Mouse (Mus musculus): ENCODE measurements at regions not wholly inside any gene's neighbourhood (a gene's known extent, or its start where the extent isn't known, plus 50 kb on each side); places are given as distances from the start of the nearest gene placed in this dataset.

DNA sequence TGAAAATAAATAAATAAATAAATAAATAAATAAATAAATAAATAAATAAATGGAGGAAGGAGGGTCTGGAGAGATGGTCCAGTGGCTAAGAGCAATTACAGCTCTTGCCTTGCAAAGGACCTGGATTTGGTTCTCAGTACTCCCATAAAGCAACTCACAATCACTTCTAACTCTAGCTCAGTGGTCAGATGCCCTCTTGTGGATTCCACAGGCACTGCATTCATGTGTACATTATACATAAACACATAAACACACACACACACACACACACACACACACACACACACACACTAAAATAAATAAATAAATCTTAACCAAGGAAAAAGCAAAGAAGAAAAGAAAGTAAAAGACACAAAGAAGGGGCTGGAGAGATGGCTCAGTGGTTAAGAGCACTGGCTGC lies 74.2 kb upstream of the Dhx40 start:
- no peak for DNase-seq

GRCm38 (mm10) chr11:86879356-86879905 lies 71.9 kb upstream of the Dhx40 start:
- no peak for DNase-seq

- no peak for DNase-seq
Measured at GRCm38 (mm10) chr11:86878327-86879065, 71.0 kb upstream of the Dhx40 start.

DNA sequence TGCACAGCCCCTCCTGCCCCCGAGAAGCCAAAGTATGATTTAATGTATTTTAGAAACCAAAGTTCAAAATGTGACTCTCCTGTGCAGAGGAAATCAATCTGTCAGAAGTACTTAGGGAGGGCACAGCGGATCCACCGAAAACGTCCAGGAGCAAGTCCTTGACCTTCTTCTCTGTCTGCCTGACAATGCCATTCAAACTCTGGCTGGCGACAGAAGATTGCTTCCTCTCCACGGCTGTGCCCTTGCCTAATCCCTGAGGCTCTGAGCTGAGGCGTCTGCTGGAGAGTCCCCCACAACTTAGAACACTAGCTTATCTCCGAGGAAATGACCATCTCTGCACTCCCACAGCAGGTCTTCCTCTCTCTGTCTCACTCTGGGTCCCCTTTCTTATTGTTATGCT lies 69.0 kb upstream of the Dhx40 start:
- DNase-seq, result no peak

GRCm38 (mm10) chr11:86875738-86876137 lies 68.2 kb upstream of the Dhx40 start:
- DNase-seq, result no peak

DNA sequence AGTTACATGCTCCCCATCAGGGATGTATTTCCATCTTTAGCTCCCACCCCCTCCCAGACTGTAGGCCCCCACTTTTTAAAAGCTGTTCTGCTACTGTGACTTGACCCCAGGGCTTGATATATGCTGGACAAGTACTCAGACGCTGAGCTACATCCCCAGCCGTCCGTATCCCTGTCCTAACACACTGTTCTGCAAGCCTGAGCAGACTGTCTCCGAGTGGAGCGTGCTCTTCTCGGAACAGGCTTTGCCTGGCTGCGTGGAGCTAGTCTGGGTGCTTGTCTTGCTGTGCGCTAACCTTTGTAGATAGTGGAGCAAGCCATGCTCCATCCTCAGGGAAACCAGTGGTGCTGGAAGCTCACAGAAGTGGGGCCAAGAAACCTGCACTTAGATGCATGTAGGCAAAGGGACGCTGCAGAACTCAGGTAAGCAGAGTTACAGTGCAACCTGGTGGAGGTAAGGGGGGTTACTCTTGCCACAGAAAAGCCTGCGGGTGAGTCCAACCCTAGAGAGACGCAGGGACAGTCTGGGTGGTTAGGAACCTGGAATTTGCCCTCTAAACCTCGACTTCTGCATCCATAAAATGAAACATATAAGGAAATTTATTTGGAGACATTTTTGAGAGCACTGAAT lies 67.2 kb upstream of the Dhx40 start:
- peak; percentile 58 to 62 for DNase-seq

- no peak for DNase-seq
Measured at GRCm38 (mm10) chr11:86873406-86873700, 65.8 kb upstream of the Dhx40 start.

- no peak for DNase-seq
Measured at GRCm38 (mm10) chr11:86872537-86873405, 65.2 kb upstream of the Dhx40 start.

DNA sequence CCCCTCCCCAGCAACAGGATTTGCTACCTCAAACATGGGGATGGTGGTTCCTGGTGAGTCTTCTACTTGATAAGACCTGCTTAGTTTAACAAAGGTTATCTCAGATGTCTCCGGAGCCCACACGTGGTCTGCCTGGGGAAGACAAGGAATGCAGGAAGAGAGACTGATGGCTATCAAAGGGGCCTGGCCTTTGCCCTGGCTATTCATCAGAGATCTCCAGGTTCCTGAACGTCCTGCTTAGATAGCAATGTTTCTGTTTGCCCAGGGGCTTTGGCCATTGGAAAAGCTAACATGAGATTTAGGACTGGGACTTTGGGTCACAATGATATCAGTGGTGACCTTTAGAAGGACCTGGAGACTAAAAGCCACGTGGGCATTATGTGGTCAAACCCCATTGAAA lies 64.2 kb upstream of the Dhx40 start:
- DNase-seq, result no peak

DNA sequence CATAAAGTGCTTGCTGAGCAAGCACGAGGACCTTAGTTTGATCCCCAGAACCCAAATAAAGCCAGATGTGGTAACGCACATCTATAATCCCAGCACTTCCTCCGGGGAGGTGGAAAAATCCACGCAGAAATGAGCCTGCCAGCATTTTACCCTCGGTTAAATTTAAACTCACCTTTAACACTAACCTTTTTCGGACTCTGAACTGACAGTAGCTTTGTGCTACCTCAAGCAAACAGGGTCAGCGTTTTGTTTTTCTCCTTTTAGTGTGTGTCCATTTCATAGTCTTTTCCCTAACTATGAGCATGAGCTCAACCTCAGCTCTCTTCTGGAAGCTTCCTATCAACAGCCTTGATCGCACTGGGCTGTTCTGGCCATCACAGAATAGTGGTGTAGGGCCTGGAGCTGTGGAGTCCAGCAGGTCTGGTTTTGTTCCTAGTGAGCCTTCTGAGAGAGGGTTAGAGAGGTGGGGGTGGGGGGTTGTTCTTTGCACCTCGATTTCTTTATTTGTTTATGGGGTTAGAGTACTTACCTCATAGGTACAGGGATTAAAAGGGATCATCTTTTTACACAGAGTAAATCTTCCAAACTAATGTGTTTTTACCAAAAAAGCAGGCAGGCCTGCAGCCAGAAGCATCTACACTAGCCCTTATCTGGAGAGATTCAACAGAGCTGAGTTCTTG lies 63.1 kb upstream of the Dhx40 start:
- DNase-seq, result no peak

GRCm38 (mm10) chr11:86866931-86867330 lies 59.4 kb upstream of the Dhx40 start:
- DNase-seq, result no peak

DNA sequence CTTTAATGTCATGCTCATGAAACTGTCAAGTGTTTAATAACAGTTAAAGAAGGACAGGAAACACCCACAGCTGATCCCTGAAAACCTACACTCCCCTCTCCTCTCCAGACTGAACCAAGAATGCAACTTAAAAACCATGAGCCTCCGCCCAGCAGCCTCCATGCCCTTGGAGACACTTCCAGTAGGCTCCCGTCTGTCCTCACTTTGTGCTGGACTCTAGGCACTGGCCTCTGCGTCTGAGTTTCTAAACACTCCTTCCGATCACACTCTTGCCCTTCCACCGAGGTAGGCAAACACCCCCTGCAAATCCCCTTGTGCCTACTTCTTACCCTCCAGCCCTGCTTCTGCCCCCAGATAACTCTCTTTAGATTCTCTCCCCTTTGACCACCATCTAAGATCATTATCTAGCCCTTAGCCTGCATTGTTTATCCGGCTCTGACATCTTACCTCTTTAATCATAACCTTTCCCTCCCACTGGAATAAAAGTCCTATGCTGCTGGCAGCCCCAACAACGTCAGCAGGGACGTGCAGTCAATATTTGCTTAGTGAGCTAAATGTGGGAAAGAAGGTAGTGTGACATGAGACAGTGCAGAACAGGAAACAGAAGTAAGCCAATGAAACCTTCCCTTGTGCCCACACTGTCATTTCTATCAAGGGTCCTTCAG lies 52.5 kb upstream of the Dhx40 start:
- no peak for DNase-seq

DNA sequence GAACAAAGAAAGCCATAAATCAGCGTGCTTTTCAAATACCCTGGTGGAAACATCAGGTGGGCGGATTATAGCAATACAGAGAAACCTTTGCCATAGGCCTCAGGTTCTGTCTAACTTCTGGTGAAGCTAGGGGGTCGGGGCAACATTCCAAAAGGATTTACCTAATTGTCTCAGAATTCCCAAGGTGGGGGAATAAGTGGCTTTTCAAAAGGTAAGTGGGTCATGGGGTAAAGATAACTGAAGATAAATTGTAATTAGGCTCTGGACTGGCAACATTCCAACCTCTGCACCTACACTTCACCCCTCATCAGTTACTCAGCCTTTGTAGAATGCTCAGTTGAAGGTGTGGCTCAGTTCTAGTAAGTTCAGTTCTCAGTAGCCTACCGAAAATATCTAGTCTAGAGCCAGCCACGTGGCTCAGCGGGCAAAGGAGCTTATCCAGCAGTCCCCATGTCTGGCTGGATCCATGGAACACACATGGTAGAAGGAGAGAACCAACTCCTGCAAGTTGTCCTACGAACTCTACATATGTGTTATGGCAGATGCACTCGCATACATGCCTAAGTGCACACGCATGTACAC lies 51.8 kb upstream of the Dhx40 start:
- no peak for DNase-seq

DNA sequence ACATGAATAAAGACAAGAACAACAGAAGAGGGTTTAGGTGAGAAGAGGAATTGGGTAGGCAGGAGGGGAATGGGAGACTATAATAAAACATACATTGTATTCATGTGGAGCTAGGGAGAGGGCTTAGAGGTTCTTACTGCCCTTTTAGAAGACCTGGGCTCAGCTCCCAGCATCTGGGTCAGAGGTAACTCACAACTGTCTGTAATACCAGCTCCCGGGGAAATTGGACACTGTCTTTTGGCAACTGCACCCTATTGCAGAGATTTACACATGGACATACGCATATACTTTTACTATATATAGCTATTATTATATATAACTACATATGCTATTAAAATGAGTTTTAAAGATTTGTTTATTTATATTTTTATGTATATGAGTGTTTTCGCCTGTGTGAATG lies 50.7 kb upstream of the Dhx40 start:
- DNase-seq, result no peak

Data from cerebellum, postnatal 36 days (tissue).